Mouse (Mus musculus) right cerebral cortex, adult 18-20 months (tissue): ENCODE measurements around the gene Gm21060.
"Not testable (repeated sequence)": the region's sequence is repeated elsewhere in the genome, so short reads cannot be mapped to it uniquely, and the experiment has no call there.

Experiments used
- DNase-seq: peaks from one replicate; pipeline ENCODE4 v3.0.0; 2022; ENCODE audit warnings: mixed read lengths

Gm21060 gene

DNA sequence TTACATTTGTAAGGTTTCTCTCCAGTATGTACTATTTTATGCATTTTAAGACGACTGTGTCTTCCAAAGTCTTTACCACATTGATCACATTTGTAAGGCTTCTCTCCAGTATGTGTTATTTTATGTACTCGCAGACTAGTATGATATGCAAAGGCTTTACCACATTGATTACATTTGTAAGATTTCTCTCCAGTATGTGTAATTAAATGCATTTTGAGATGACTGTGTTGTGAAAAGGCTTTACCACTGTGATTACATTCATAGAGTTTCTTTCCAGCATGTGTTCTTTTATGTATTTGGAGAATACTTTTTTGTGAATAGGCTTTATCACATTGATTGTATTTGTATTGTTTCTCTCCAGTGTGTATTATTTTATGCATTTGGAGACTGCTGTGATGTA is at the start of gene Gm21060:
Gene Gm21060, minus strand, starts transcription at position 101 of the 400 bp plus-strand sequence.
- DNase-seq: no peak

DNA sequence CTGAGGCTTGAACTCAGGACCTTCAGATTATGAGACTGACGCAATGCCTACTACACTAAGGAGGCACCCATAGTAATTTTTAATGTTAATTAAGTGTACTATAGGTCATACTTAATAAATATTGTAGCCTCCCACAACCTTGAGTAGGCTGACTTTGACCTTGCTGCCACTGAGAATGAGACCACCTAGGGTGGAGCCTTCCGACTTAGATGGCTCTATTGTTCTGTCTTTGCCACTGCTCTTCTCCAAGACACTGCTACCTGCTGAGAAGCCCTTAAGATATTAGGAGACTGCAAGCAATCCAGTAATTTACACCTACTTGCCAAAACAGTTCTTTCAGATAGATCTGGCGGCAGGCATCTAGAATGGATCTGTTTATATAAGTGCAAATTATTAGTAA is 24.0 kb upstream of the Gm21060 start:
- not testable (repeated sequence) for DNase-seq

DNA sequence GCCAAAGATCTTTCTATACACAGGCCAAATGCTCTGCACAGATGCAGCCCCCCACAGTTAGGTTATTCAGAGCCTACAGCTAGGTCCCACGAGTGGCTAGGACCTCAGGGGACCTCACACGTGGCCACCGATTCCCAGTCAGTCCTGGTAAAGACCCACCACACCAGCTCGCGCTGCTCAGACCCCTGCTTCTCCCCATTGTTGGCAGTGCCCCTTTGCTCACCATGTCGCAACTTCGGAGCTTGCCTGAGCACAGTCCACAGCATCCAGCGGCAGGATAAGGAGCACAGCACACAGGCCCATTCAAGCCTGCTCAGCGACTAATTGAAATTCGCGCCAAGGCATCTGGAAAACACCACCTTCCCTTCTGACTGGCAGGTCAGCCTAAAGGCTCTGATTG is 16.3 kb upstream of the Gm21060 start:
- DNase-seq: not testable (repeated sequence)

DNA sequence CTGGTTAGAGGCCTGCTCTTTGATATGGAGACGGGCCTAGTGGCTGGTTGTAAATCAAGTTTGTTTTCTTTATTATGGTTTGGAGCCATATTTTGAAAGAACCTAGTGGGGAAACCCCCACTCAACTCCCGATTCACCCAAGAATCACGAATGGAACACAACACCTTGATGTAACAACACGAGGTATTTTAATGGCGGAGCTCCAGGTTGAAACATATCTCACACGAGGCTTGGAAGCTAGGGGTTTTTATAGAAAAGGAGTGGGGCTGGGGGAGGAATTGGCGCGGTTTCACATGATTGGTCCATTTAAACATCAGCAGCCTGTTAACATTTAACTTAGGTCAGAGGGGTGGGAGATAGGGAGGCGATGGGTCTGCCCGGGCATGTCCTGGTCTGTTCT is 15.5 kb upstream of the Gm21060 start:
- DNase-seq: not testable (repeated sequence)

DNA sequence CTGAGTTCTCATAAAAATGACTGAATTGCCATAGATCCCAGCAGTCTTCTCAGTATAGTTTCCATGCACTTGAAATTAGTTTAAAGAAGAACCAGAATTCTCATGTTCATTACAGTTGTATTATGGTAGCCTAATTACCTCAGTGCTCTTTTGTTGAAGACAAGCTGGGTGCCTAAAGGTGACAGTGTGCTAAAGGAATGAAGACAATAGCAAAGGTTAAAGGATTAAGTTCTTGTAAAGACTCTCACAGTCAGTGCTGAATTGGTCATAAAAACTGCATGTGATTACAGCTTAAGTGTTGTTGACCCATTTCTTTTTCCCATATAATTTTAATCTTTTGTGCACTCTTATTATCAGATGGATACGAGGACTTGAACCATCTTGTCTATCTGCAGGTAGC is 11.2 kb upstream of the Gm21060 start:
- DNase-seq: not testable (repeated sequence)

DNA sequence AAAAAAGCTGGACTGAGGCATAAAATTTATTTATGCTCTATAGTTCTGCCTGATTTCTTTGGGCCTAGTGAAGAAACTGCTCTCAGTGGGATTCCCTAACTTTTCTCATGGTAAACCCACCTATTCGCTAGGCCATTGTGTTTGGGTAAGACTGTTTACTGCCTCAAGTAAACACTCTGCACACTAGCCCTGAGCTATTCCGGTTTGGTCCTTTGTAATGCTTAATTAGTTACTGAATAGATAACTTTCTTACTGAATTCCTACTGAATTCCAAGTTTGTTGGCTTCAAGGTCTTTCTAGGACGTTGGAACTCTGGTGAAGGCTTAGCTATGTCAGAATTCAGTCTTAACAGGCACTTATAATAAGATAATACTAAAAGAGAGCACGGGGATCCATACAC is 11.8 kb downstream of the Gm21060 start:
- DNase-seq: not testable (repeated sequence)

DNA sequence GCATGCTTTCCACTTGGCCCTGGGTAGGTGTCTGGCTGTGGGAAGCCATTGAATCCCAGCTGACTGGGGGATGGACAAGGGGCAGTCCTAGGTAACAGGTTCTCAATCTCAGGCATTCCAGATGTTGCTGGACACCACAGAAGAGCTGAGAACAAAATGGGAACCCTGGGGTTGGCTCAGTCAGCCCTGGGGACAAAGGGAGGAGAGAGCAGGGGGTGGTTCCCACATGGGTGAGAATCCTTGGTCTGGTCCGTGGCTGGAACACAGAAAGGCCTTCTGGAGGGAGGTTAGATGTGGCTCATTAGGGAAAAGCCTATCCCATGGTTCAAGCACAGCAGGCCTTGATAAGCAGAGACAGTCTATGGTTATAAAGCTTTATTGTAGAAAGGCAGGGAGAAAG is 13.3 kb downstream of the Gm21060 start:
- no peak for DNase-seq

DNA sequence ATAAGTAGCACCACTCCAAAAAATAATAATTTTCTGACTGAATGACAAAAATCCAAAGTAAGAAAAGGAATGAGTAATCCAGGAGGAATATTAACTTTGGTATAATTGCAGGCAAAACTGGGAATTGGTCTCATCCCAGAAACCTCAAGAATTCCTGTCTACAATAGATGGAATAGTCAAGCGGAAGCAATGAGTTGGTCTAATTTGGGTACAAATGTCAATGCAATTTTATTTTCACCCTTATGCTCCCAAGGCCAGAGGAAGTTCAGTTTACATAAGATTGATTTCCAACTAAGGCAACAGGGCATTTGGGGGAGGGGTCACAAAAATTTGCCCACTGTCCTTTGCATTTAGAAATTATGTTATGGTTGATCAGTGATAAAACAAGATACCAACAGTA is 21.4 kb downstream of the Gm21060 start:
- DNase-seq: no peak

DNA sequence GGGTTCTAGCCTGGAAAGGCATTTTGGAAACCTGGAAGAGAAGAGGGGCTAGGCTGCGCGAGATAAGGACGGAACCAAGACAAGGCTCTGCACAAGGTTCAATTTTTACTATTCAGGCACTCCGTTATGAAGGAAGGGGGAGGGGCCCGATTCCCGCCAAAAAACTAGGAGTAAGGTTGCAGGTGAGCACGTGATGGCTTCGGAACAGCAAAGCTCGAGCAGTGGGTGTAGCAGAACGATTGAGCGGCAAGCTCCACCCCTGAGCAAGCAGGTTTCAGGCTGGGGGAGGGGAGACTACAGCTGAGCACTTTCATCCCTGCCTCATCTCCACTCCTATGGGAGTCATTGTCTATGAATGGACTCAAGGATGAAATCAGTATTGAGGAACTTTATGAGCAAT is 27.7 kb downstream of the Gm21060 start:
- DNase-seq: not testable (repeated sequence)

DNA sequence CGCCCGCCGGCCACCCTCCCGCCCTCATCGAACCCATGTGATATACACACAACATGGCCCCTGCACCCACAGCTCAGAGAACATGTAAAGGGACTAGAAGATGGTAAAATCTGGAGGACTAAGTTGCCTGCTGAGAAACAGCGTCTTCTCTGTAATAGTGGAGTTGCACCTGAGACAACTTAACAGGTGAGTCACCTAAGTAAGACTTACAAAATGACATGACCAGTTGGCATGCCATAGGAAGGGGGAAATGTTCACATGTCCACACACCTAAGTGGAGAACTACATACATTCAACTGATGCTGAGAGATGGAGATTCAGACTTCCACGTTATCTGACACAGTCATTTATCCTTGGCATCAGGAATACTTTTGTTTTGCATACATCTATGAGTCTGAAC is 29.7 kb downstream of the Gm21060 start:
- no peak for DNase-seq

DNA sequence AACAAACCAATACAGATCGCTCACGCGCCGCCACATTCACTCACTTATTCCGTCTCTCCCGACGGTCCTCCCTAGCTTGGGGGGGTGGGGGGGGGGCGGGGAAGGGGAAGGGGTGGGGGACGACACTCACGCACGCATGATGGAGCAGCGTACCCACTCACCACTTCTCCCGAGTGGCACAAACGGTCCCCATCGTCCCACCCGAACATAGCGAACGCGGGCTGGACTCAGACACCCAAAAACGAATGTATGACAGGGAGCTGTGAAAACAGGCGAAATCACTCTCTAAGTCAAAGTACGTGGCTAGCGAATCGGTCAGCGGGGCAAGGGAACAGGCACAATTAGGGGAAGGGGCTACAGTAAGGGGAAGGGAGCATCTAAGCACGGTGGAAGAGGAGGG is 30.2 kb downstream of the Gm21060 start:
- DNase-seq: peak; percentile 5

DNA sequence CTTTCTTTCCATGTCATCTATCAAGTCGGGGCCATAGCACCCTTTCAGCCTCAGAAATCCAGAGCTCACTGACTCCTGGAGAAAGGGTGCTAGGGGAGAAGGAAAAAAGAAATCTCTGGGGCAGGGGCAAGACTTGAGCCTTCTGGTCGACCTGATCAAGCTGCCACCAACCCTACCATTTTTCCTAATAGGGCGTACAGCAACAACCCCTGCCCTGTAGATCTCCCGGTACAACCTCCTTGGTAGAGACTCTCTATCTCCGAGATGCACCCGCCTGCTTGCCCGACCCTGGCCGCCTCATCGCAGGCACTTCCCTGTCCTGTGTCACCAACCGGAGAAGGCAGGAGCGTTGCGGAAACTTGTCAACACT is 30.6 kb downstream of the Gm21060 start:
- peak; percentile 5 for DNase-seq

DNA sequence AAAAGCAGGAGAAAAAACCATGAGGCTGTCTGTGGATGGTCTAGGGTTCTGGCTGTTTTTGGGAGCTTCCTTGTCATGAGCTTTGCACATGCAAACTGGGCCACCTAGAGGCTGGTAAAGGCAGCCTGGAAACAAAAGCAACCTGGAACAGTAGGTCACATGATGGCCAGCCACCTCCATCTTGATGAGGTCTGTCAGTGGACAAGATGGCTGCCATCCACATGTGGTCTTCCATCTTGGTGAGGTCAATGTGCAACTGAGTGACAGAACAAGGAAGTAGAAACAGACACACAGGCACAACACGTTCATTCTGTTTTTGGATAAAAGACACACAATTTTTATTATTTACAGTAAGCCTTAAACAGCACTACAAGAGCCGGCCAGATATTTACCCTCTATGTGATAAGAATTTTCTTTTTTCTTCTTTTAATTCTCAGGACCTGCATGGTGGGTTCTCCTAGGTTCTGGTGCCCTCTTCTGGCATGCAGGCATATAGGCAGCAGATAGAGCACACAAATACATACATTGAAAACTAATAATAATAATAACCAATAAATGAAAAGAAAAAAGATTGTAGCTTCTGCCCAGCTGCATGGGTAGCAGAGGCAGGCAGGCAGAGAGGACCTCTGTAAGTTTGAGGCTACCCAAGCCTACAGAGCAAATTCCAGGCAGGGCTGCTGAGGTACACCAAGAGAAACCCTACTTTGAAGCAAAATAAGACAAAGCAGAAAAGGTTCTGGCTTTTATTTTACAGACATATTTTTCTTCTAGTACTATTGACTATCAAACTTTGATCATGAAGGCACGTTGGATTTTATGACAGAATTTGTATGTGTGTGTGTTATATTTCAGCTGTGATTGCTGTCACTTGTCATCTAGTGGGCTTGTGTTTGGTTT is 31.3 kb downstream of the Gm21060 start:
- DNase-seq: peak; percentile 52

DNA sequence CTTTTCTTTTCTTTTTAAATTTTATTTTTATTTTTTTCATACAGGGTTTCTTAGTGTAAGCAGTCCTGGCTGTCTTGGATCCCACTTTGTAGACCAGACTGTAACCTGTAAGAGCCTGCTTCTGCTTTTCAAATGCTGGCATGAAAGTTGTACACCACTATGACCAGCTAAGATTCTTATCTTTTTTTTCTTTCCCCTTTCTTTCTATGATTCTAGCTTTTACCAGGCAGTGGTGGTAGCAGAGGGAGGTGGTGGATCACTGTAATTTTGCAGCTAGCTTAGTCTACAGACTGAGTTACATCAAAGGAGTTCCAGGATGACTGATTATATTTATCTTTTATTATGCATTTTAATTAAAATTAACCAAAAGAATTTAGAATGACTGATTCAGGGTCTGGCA is 31.9 kb downstream of the Gm21060 start:
- DNase-seq: no peak

DNA sequence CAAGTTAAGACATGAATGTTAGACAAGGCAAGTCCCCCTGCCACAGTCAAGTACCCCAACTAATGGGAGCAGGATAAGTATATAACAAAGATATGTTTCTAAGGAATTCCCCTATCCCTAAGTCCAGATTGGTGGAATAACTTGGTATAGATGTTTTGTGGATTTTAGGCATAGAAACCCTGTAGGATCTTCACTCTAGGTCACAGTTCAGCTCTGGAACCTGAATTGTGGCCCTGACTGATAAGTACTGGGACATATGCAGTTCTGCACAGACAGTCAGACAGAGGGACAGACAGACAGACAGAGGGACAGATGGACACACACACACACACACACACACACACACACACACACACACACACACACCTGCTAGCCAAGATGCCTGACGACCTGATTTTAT is 32.6 kb downstream of the Gm21060 start:
- DNase-seq: no peak

DNA sequence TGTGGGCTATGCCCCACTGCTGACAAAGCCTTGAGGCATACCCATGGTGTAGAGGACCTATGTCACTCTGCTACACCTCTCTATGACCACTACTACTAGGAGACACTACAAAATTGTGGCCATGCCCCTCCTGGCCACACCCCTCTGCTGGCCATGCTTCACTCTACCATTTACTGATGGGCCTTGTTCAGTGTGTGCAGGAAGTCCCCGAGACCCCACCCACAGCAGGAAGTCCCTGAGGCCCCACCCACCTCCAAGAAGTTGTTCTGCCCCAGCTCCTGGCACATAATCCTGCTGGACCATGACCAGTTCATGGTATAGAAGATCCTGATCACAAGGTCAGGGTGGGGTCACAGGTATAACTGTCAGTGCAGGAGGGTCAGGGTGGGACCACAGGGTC is 35.6 kb downstream of the Gm21060 start:
- DNase-seq: no peak

DNA sequence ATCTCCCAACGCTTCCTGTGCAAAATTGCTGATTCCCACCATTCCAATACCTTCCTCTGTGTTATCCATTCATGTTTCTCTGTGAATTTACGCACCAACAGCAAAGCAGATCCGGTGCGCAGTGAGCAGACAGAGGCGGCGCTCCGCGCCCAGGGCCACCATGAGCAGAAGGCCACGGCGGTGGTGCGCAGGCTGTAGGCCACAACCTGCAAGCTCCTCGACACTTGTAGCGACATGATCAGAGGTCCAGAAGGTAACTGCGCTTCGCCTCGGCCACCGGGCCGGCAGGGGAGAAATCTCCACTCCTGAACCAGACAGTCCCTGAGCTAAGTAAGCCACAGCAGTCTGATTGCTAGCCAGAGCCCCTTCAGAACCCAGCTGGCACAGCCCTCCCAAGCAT is 39.1 kb downstream of the Gm21060 start:
- DNase-seq: no peak

DNA sequence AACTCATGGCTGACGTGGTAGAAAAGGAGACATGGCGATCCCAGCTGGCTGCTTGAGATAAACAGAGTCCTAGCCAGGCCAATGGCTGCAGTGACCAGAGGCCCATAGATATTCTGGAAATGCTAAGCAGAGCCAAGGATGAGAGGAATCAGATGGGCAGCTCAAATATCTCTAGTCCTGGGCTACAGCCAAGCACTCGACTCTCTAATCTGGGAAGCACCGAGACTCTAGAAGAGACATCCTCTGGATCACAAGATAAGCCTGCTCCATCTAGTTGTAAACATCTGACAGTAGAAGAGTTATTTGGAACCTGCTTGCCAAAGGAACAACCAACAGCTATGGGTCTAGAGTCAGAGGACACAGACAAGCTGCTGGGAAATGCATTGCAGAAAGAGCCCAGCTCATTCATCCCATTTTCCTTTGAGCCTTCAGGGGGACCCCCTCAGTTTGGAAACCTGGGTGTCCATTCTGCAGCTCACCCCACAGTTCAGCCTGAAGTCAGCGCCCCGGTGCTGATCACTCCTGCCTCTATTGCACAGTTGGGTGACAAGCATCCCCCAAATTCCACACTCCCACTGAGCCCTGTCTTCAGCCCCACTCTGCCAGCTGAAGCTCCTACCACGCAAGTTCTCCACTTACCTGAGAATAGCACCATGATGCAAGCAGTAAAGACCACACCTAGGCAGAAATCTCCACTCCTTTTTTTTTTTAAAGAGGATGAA is 40.5 kb downstream of the Gm21060 start:
- DNase-seq: no peak

DNA sequence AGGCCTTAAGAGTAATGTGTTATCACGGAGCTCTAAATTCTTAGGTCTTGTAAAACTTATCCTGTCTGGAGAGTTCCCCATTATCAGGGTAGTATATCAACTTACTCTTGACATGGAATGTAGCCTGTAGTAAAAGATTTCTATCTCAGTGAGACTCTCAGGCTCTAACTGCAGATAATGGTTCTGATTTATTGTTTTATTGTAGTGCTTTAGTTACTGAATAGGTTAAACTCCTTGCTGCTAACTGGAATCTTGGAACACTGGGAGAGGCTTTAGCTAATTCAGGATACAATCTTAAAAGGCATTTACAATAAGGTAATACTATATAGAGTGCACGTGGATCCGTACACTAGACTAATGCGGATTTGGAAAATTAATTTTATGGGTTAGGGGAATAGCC is 49.5 kb downstream of the Gm21060 start:
- not testable (repeated sequence) for DNase-seq
